Mouse (Mus musculus) layer of hippocampus, adult 6 months (tissue): ENCODE measurements around the gene Cyp2j6. TPM values are rescaled to one million over a fixed set of nuclear protein-coding genes. Genes with fewer than 3 reads are reported as not detected.

Experiments used
- long read RNA-seq, 2 experiments: library from polyadenylated mRNA; unstranded; transcript quantifications; one replicate each; pipeline ENCODE4 v2.0.0; 2019 to 2020
- polyA plus RNA-seq: library from polyadenylated mRNA; unstranded; fragments of <200 nt; fragmentation: Nextera tagmentation; gene quantifications from 2 replicates; pipeline ENCODE4 v1.2.3, GENCODE M21; 2021

Cyp2j6 gene
- 8.5 and 8.6 TPM in 2 replicates for polyA plus RNA-seq
- long read RNA-seq, experiment 1, transcript Cyp2j6-201 (9 exons, 3,605 nt): major isoform, 34 of 38 reads
- long read RNA-seq, experiment 1, partial matches to known transcripts: 1 of 38 reads
- long read RNA-seq, experiment 1, other reads (novel, unspliced or antisense): 3 of 38 reads
- long read RNA-seq, experiment 2, transcript Cyp2j6-201 (9 exons, 3,605 nt): major isoform, 111 of 117 reads
- long read RNA-seq, experiment 2, partial matches to known transcripts: 0 of 117 reads
- long read RNA-seq, experiment 2, other reads (novel, unspliced or antisense): 6 of 117 reads

GRCm38 (mm10) chr4:96553133-96553819, at the start of gene Cyp2j6:
Gene Cyp2j6, minus strand, starts transcription at chr4:96553661.

DNA sequence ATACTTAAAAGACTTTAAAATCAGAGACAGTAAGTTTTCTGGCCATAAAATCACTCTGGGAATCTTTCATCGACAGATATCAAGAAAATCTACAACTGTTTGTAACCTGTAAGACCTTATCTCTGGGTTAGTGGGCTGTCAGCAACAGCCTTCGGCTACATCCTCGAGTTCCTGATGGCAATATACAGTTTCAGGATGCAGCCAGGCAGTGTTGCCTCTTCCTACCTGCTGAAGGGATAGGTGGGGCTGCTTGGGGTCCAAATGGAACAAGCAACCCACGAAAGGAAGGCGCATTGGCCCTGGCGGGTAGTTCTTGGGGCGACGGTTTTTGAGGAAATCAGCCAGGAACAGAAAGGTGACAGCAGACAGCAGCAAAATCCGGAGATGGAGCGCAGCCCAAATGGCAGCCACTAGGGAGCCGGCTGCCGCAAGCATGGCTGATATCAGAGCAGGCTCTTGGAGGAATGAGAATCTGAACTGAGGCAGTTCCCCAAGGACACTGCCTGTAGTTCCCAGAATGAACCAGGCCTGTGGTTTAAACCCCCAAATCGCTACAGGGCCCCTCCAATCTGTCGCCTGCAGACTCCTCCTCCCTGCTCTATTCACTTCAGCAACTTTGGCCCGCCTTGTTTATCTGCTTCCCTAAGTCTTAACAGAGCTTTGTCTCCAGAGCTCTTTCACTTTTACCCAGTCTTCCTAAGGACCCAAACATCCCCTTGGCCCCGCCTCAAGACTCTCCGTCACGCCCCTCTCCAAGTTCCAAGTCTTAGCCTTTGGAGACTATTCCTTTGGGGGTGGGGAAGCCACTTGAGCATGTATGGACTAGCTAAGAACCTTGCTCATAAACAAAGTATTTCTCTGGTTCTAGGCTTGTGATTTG, 37.7 kb upstream of the Cyp2j6 start, which contains the start of gene Cyp2j9:
Gene Cyp2j9 (minus strand): TSS at position 668 of the 880 bp plus-strand sequence.

DNA sequence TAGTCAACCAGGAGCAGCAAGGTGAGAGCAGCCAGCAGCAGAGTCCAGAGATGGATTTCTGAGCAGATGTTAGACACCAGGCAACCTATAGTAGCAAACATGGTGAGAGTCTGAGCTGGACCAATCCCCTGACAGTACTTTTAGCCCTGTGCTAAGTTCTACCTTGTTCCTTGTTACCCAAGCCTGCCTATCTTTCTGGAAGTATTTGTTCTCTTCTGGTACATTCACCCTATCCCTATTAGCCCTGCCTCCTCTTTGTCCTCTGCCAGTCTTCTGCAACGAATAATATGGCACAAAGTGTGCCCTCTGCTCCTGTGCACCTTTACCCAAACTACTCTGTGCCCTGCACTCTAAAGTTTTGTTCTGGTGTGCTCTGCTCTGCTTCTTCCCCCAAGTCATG, 46.2 kb downstream of the Cyp2j6 start, which contains the start of gene Cyp2j8:
Gene Cyp2j8 (minus strand): TSS at position 101 of the 400 bp plus-strand sequence.

Other genes with a start within 250 kb of the Cyp2j6 start
- gene Cyp2j11, start 205.0 kb downstream of the Cyp2j6 start, polyA plus RNA-seq: not detected in 2 replicates
- not detected in 2 replicates for gene Cyp2j8, start 46.3 kb downstream of the Cyp2j6 start, polyA plus RNA-seq
- 33.9 and 39.7 TPM in 2 replicates for gene Cyp2j9, start 37.9 kb upstream of the Cyp2j6 start, polyA plus RNA-seq
- not detected in 2 replicates for gene Cyp2j5, start 110.5 kb upstream of the Cyp2j6 start, polyA plus RNA-seq
- gene Gm12695, start 231.5 kb upstream of the Cyp2j6 start, polyA plus RNA-seq: 0.11 and 0.14 TPM in 2 replicates